Mouse (Mus musculus): ENCODE data around the gene Adipoq. TPM values are rescaled to one million over a fixed set of nuclear protein-coding genes. Genes with fewer than 3 reads are reported as not detected.

The Adipoq gene
- total and polyA plus RNA-seq, 3 experiments = not detected

- no peak overlapping the region for H3K27ac ChIP-seq (ENCODE audit: control insufficient read depth, low read depth, low read length)
- no peak for DNase-seq (ENCODE audit: low read depth, low spot score)
- no peak overlapping the region for H3K9ac ChIP-seq (ENCODE audit: control insufficient read depth, low read depth, low read length, poor library complexity, severe bottlenecking)
- TF ChIP-seq RCOR1 (IDR thresholded peaks at IDR 0.05; ENCODE audit: low read depth, low read length) (no peak), MXI1 (IDR thresholded peaks at IDR 0.05; ENCODE audit: low read depth, low read length) (no peak), E2F4 (IDR thresholded peaks at IDR 0.05; ENCODE audit: borderline replicate concordance, low read depth, low read length) (no peak), MYB (IDR thresholded peaks at IDR 0.05; ENCODE audit: low read depth, low read length) (no peak), SIN3A (IDR thresholded peaks at IDR 0.05; ENCODE audit: low read length) (no peak), MYC (IDR thresholded peaks at IDR 0.05; ENCODE audit: low read depth, low read length) (no peak)
- H3K79me2 ChIP-seq (ENCODE audit: control insufficient read depth, insufficient read depth, low read length, poor library complexity) = no peaks in the 10 kb centered on the region
- no peaks in the 10 kb centered on the region for H3K4me1 ChIP-seq (ENCODE audit: control insufficient read depth in 1 of 2, insufficient read depth in 2 of 2, low read length in 2 of 2)
- H3K27me3 ChIP-seq (ENCODE audit: control insufficient read depth in 1 of 2, insufficient read depth in 2 of 2, low read length in 2 of 2) = peaks cover 0 to under 1% of the 10 kb centered on the region in 2 experiments; a peak in 2 of 4 replicates
- H3K36me3 ChIP-seq (ENCODE audit: control insufficient read depth in 1 of 2, insufficient read depth in 2 of 2, low read length in 2 of 2) = no peaks in the 10 kb centered on the region
- H3K4me3 ChIP-seq (ENCODE audit: control insufficient read depth in 1 of 2, insufficient read depth in 1 of 2, low read depth in 2 of 2, low read length in 2 of 2) = no peak overlapping the region
- H3K9me3 ChIP-seq (replicated peaks; ENCODE audit: insufficient read depth, low read length) = no peaks in the 10 kb centered on the region
These were observed 2.0 kb upstream of the Adipoq start for GRCm38 (mm10) chr16:23144326-23144725.

GRCm38 (mm10) chr16:23145211-23145610, 1.1 kb upstream of the Adipoq start:
- Histone ChIP-seq H3K27me3 (ENCODE audit: control insufficient read depth in 1 of 2, insufficient read depth in 2 of 2, low read length in 2 of 2) (peaks cover 0 to 2% of the 10 kb centered on the region in 2 experiments; a peak in 2 of 4 replicates), H3K9ac (ENCODE audit: control insufficient read depth, low read depth, low read length, poor library complexity, severe bottlenecking) (no peak overlapping the region), H3K27ac (ENCODE audit: control insufficient read depth, low read depth, low read length) (no peak overlapping the region), H3K36me3 (ENCODE audit: control insufficient read depth in 1 of 2, insufficient read depth in 2 of 2, low read length in 2 of 2) (no peaks in the 10 kb centered on the region), H3K9me3 (replicated peaks; ENCODE audit: insufficient read depth, low read length) (no peaks in the 10 kb centered on the region), H3K4me3 (ENCODE audit: control insufficient read depth in 1 of 2, insufficient read depth in 1 of 2, low read depth in 2 of 2, low read length in 2 of 2) (no peak overlapping the region), H3K79me2 (ENCODE audit: control insufficient read depth, insufficient read depth, low read length, poor library complexity) (no peaks in the 10 kb centered on the region), H3K4me1 (ENCODE audit: control insufficient read depth in 1 of 2, insufficient read depth in 2 of 2, low read length in 2 of 2) (no peaks in the 10 kb centered on the region)
- no peak for DNase-seq (ENCODE audit: low read depth, low spot score)
- TF ChIP-seq POLR2AphosphoS5 (IDR thresholded peaks at IDR 0.05; ENCODE audit: borderline replicate concordance, low read depth, low read length) (no peak), MXI1 (IDR thresholded peaks at IDR 0.05; ENCODE audit: low read depth, low read length) (no peak), RAD21 (IDR thresholded peaks at IDR 0.05; ENCODE audit: low read depth, low read length) (no peak), ZKSCAN1 (IDR thresholded peaks at IDR 0.05; ENCODE audit: low read depth, low read length) (no peak), CTCF (IDR thresholded peaks at IDR 0.05 in 2 of 3, conservative IDR thresholded peaks at IDR 0.05 in 1 of 3; ENCODE audit: control insufficient read depth in 1 of 3, insufficient read depth in 1 of 3, low read depth in 2 of 3, low read length in 3 of 3, poor library complexity in 1 of 3, severe bottlenecking in 1 of 3) (no peak), BHLHE40 (IDR thresholded peaks at IDR 0.05; ENCODE audit: borderline replicate concordance, low read depth, low read length) (no peak)

GRCm38 (mm10) chr16:23148936-23149335, 2.6 kb downstream of the Adipoq start:
- Histone ChIP-seq H3K9ac (ENCODE audit: control insufficient read depth, low read depth, low read length, poor library complexity, severe bottlenecking) (no peak overlapping the region), H3K4me1 (ENCODE audit: control insufficient read depth in 1 of 2, insufficient read depth in 2 of 2, low read length in 2 of 2) (no peaks in the 10 kb centered on the region), H3K9me3 (replicated peaks; ENCODE audit: insufficient read depth, low read length) (no peaks in the 10 kb centered on the region), H3K79me2 (ENCODE audit: control insufficient read depth, insufficient read depth, low read length, poor library complexity) (no peaks in the 10 kb centered on the region), H3K36me3 (ENCODE audit: control insufficient read depth in 1 of 2, insufficient read depth in 2 of 2, low read length in 2 of 2) (no peaks in the 10 kb centered on the region), H3K4me3 (ENCODE audit: control insufficient read depth in 1 of 2, insufficient read depth in 1 of 2, low read depth in 2 of 2, low read length in 2 of 2) (no peak overlapping the region), H3K27me3 (ENCODE audit: control insufficient read depth in 1 of 2, insufficient read depth in 2 of 2, low read length in 2 of 2) (peaks cover 0 to 2% of the 10 kb centered on the region in 2 experiments; a peak in 2 of 4 replicates), H3K27ac (ENCODE audit: control insufficient read depth, low read depth, low read length) (no peak overlapping the region)
- DNase-seq (ENCODE audit: low read depth, low spot score) = no peak
- TF ChIP-seq ETS1 (IDR thresholded peaks at IDR 0.05; ENCODE audit: low read depth, low read length) (no peak), USF2 (IDR thresholded peaks at IDR 0.05; ENCODE audit: borderline replicate concordance in 1 of 2, insufficient read depth in 1 of 2, low read depth in 1 of 2, low read length in 2 of 2) (no peak), E2F4 (IDR thresholded peaks at IDR 0.05; ENCODE audit: borderline replicate concordance, low read depth, low read length) (no peak), UBTF (IDR thresholded peaks at IDR 0.05; ENCODE audit: borderline replicate concordance, insufficient read depth, low read depth, low read length) (no peak), MAFK (IDR thresholded peaks at IDR 0.05; ENCODE audit: borderline replicate concordance, low read depth, low read length) (no peak), POLR2A (IDR thresholded peaks at IDR 0.05; ENCODE audit: control insufficient read depth in 1 of 2, insufficient read depth in 1 of 2, low read depth in 1 of 2, low read length in 2 of 2, poor library complexity in 1 of 2) (no peak), POLR2AphosphoS5 (IDR thresholded peaks at IDR 0.05; ENCODE audit: borderline replicate concordance, low read depth, low read length) (no peak), JUND (IDR thresholded peaks at IDR 0.05; ENCODE audit: low read depth, low read length) (no peak), MAZ (IDR thresholded peaks at IDR 0.05; ENCODE audit: low read depth, low read length) (no peak), ZC3H11A (IDR thresholded peaks at IDR 0.05; ENCODE audit: low read depth, low read length) (no peak), NRF1 (IDR thresholded peaks at IDR 0.05; ENCODE audit: insufficient read depth, low read depth, low read length, poor library complexity, severe bottlenecking) (no peak), BHLHE40 (IDR thresholded peaks at IDR 0.05; ENCODE audit: borderline replicate concordance, low read depth, low read length) (no peak)

Data from MEL (cell line).